Comparison of ENCODE assay signal across 9 mouse cellular contexts in genomic region chr5:25613844-25614658, GRCm38 (mm10).
DNase-seq lines count a peak whose midpoint lies in the region; ATAC-seq lines count a peak whose summit lies in the region.
"Had no signal": no experiment of that assay in that cellular context is flagged by ENCODE, and none has a peak within 500 bp of the region (broad histone marks: within the 10 kb centered on the region; RNA-seq: fewer than 3 reads in every experiment).

No protein-coding gene starts in this region.

- intact Hi-C loops in left cerebral cortex, postnatal 14 days (cut with DNase I) = loop anchor here (5.0 kb wide), 1 partner anchor 98 kb away; no protein-coding TSS in a partner anchor
- intact Hi-C loops in gastrocnemius, postnatal 36 days (cut with DNase I) = no loop called here

- DNase-seq in adrenal gland, adult (ENCODE audit: inconsistent age in 2 of 2, low spot score in 1 of 2) = peak; percentile 17 to 63
- DNase-seq in adrenal gland, postnatal 25 days = no peak
- DNase-seq in lung, adult 18-20 months = no peak
- DNase-seq in frontal cortex, postnatal 25 days (ENCODE audit: low spot score in 2 of 2) = peak; percentile 9 to 19
- peak; percentile 42 to 60 for DNase-seq in left cerebral cortex, postnatal 14 days (ENCODE audit: low spot score in 2 of 2)
- no peak for DNase-seq in gastrocnemius, postnatal 36 days
- no peak for DNase-seq in B cell, adult 2 months

- H3K4me1 ChIP-seq in lung, embryonic 16.5 days (replicated peaks; ENCODE audit: control insufficient read depth, insufficient read depth, low read length) = no peaks in the 10 kb centered on the region
- H3K4me1 ChIP-seq: neural tube, embryonic 12.5 days had no signal

- H3K27me3 ChIP-seq in lung, embryonic 16.5 days (ENCODE audit: control insufficient read depth, insufficient read depth, low read depth, low read length) = no peaks in the 10 kb centered on the region
- H3K27me3 ChIP-seq: neural tube, embryonic 12.5 days had no signal

- no peak overlapping the region for H3K27ac ChIP-seq in lung, embryonic 16.5 days (ENCODE audit: low read length)
- H3K27ac ChIP-seq: neural tube, embryonic 12.5 days had no signal

- H3K4me2 ChIP-seq in lung, embryonic 16.5 days (ENCODE audit: low read depth, low read length) = no peak overlapping the region
- H3K4me2 ChIP-seq: neural tube, embryonic 12.5 days had no signal

- 0 out of 2 replicates have a peak, but pooled peaks have one; percentile 23 for ATAC-seq in lung, embryonic 16.5 days (ENCODE audit: low read depth)

- H3K9me3 ChIP-seq in lung, embryonic 16.5 days (ENCODE audit: control insufficient read depth, low read length) = no peaks in the 10 kb centered on the region
- H3K9me3 ChIP-seq: neural tube, embryonic 12.5 days had no signal

- H3K9ac ChIP-seq in lung, embryonic 16.5 days (ENCODE audit: low read length) = no peak overlapping the region
- H3K9ac ChIP-seq: neural tube, embryonic 12.5 days had no signal

- H3K4me3 ChIP-seq in lung, embryonic 16.5 days (ENCODE audit: low read length) = no peak overlapping the region
- H3K4me3 ChIP-seq: neural tube, embryonic 12.5 days had no signal

- H3K36me3 ChIP-seq in lung, embryonic 16.5 days (ENCODE audit: control insufficient read depth, insufficient read depth, low read length) = no peaks in the 10 kb centered on the region
- H3K36me3 ChIP-seq: neural tube, embryonic 12.5 days had no signal

- WGBS in lung, embryonic 16.5 days = 63% methylated on average over 8 of the region's 8 CpGs

Comparison
In these comparisons a context has a peak if more than half of its experiments do, and no peak if none do; other contexts are left out.
1. DNase-seq: peak in adrenal gland, adult (2 of 2), frontal cortex, postnatal 25 days (2 of 2) and left cerebral cortex, postnatal 14 days (2 of 2); none in adrenal gland, postnatal 25 days (single experiment), lung, adult 18-20 months (0 of 2), gastrocnemius, postnatal 36 days (0 of 2) and B cell, adult 2 months (0 of 2).